Mouse (Mus musculus): ENCODE results near the gene Cdkn2aip.

The Cdkn2aip gene

GRCm38 (mm10) chr8:47713761-47714745 is at the start of gene Cdkn2aip:
Gene Cdkn2aip, minus strand, starts transcription at chr8:47713932.
- peak; percentile 97 for DNase-seq

GRCm38 (mm10) chr8:47763194-47763593 is 49.5 kb upstream of the Cdkn2aip start:
- DNase-seq, result no peak

- no peak for DNase-seq
These were observed 47.0 kb upstream of the Cdkn2aip start for GRCm38 (mm10) chr8:47760685-47761084.

GRCm38 (mm10) chr8:47760186-47760585 is 46.5 kb upstream of the Cdkn2aip start:
- DNase-seq, result no peak

GRCm38 (mm10) chr8:47753121-47753520 is 39.4 kb upstream of the Cdkn2aip start:
- DNase-seq, result no peak

- peak; percentile 36 for DNase-seq
These were observed 36.4 kb upstream of the Cdkn2aip start for GRCm38 (mm10) chr8:47750096-47750495.

GRCm38 (mm10) chr8:47749491-47749890 is 35.8 kb upstream of the Cdkn2aip start:
- DNase-seq, result no peak

- no peak for DNase-seq
These were observed 32.6 kb upstream of the Cdkn2aip start for GRCm38 (mm10) chr8:47746304-47746703.

GRCm38 (mm10) chr8:47745848-47746247 is 32.1 kb upstream of the Cdkn2aip start:
- no peak for DNase-seq

GRCm38 (mm10) chr8:47744803-47745202 is 31.1 kb upstream of the Cdkn2aip start:
- no peak for DNase-seq

- peak; percentile 86 for DNase-seq
These were observed 29.7 kb upstream of the Cdkn2aip start for GRCm38 (mm10) chr8:47743419-47743818.

GRCm38 (mm10) chr8:47742992-47743391 is 29.3 kb upstream of the Cdkn2aip start:
- DNase-seq, result no peak

- no peak for DNase-seq
These were observed 28.6 kb upstream of the Cdkn2aip start for GRCm38 (mm10) chr8:47742372-47742771.

GRCm38 (mm10) chr8:47737120-47737519 is 23.4 kb upstream of the Cdkn2aip start:
- DNase-seq, result no peak

- DNase-seq, result no peak
These were observed 15.6 kb upstream of the Cdkn2aip start for GRCm38 (mm10) chr8:47729324-47729723.

GRCm38 (mm10) chr8:47726945-47727344 is 13.2 kb upstream of the Cdkn2aip start:
- DNase-seq, result no peak

GRCm38 (mm10) chr8:47721609-47722008 is 7.9 kb upstream of the Cdkn2aip start:
- no peak for DNase-seq

- DNase-seq, result no peak
These were observed 4.9 kb upstream of the Cdkn2aip start for GRCm38 (mm10) chr8:47718641-47719040.

GRCm38 (mm10) chr8:47713171-47713663 is 515 bp downstream of the Cdkn2aip start:
- peak; percentile 68 for DNase-seq

GRCm38 (mm10) chr8:47708106-47708505 is 5.6 kb downstream of the Cdkn2aip start:
- no peak for DNase-seq

GRCm38 (mm10) chr8:47706746-47707145 is 7.0 kb downstream of the Cdkn2aip start:
- DNase-seq, result no peak

- DNase-seq, result no peak
These were observed 11.4 kb downstream of the Cdkn2aip start for GRCm38 (mm10) chr8:47702333-47702732.

- DNase-seq, result no peak
These were observed 16.0 kb downstream of the Cdkn2aip start for GRCm38 (mm10) chr8:47697696-47698095.

GRCm38 (mm10) chr8:47695431-47696105 is 18.2 kb downstream of the Cdkn2aip start:
- no peak for DNase-seq

All from lung, postnatal 10 days (tissue).